Mouse (Mus musculus) heart, adult 2 months (tissue): ENCODE measurements around the gene 4931428F04Rik. TPM values are rescaled to one million over a fixed set of nuclear protein-coding genes. Genes with fewer than 3 reads are reported as not detected.
"Not testable (repeated sequence)": the region's sequence is repeated elsewhere in the genome, so short reads cannot be mapped to it uniquely, and the experiment has no call there.

ENCODE experiments used
- DNase-seq, 2 experiments: peaks; one replicate each; pipeline ENCODE4 v3.0.0; 2021
- H3K27ac ChIP-seq: fragments of 200-600 bp; 2 replicates; pipeline ENCODE4 v1.8.1; 2022
- H3K27me3 ChIP-seq: fragments of 200-500 bp; 2 replicates; pipeline ENCODE4 v1.6.1; 2012; ENCODE audit warnings: mild to moderate bottlenecking, low read length, inconsistent platforms, mixed read lengths; ENCODE audit not compliant: control insufficient read depth, insufficient read depth
- H3K36me3 ChIP-seq: fragments of 200-500 bp; 2 replicates; pipeline ENCODE4 v1.6.1; 2012; ENCODE audit warnings: low read length, inconsistent platforms; ENCODE audit not compliant: control insufficient read depth, insufficient read depth
- H3K4me1 ChIP-seq: fragments of 200-500 bp; 2 replicates; pipeline ENCODE4 v1.6.1; 2011; ENCODE audit warnings: low read length; ENCODE audit not compliant: control insufficient read depth, insufficient read depth
- H3K4me3 ChIP-seq: fragments of 200-600 bp; 2 replicates; pipeline ENCODE4 v1.8.1; 2022
- H3K79me2 ChIP-seq: fragments of 200-500 bp; replicated peaks from 2 replicates; pipeline ENCODE4 v1.6.1; 2012; ENCODE audit warnings: mild to moderate bottlenecking, inconsistent platforms, low read length, moderate library complexity, mixed read lengths; ENCODE audit not compliant: control insufficient read depth, insufficient read depth
- H3K9ac ChIP-seq: fragments of 200-500 bp; 2 replicates; pipeline ENCODE4 v1.6.1; 2012; ENCODE audit warnings: low read depth, mild to moderate bottlenecking, control low read depth, inconsistent platforms, low read length, mixed read lengths
- CTCF ChIP-seq: fragments of 200-600 bp; IDR thresholded peaks from 2 replicates; pipeline ENCODE4 v1.8.1; 2022; ENCODE audit warnings: antibody characterized with exemption, mild to moderate bottlenecking, moderate library complexity
- EP300 ChIP-seq: fragments of 200-500 bp; IDR thresholded peaks from 2 replicates; pipeline ENCODE4 v1.6.1; 2011; ENCODE audit warnings: low read depth, low read length, control low read depth; ENCODE audit not compliant: insufficient read depth
- POLR2A ChIP-seq: fragments of 200-500 bp; IDR thresholded peaks from 2 replicates; pipeline ENCODE4 v1.6.1; 2011; ENCODE audit warnings: mild to moderate bottlenecking, low read depth, low read length, control low read depth; ENCODE audit not compliant: insufficient read depth
- WGBS: fragments of 180-500 bp; shearing (Covaris S2); methylation state at CpG from one replicate; pipeline ENCODE4 v1.1.7; 2018; 5-methylcytosine and 5-hydroxymethylcytosine counted together
- intact Hi-C: fragments of 180-260 bp; cut with DNase I; formaldehyde crosslinking; loops from one replicate; pipeline ENCODE4 v1.15.1; 2025
- microRNA-seq, 2 experiments: library from miRNA; unstranded; fragments of <30 nt; microRNA quantifications; one replicate each; pipeline ENCODE4 v1.2.0; 2021
- polyA plus RNA-seq: library from polyadenylated mRNA; depleted of rRNA; stranded (reverse); fragments of >200 nt; gene quantifications from 2 replicates; pipeline ENCODE4 v1.2.3, GENCODE M21; 2012; rRNA removed
- total RNA-seq, 2 experiments: library from RNA; stranded (reverse); gene quantifications; 2 replicates each; pipeline ENCODE4 v1.2.3; 2021

Gene 4931428F04Rik
- total and polyA plus RNA-seq, 3 experiments: 1.1 to 2.1 (median 1.2) TPM

DNA sequence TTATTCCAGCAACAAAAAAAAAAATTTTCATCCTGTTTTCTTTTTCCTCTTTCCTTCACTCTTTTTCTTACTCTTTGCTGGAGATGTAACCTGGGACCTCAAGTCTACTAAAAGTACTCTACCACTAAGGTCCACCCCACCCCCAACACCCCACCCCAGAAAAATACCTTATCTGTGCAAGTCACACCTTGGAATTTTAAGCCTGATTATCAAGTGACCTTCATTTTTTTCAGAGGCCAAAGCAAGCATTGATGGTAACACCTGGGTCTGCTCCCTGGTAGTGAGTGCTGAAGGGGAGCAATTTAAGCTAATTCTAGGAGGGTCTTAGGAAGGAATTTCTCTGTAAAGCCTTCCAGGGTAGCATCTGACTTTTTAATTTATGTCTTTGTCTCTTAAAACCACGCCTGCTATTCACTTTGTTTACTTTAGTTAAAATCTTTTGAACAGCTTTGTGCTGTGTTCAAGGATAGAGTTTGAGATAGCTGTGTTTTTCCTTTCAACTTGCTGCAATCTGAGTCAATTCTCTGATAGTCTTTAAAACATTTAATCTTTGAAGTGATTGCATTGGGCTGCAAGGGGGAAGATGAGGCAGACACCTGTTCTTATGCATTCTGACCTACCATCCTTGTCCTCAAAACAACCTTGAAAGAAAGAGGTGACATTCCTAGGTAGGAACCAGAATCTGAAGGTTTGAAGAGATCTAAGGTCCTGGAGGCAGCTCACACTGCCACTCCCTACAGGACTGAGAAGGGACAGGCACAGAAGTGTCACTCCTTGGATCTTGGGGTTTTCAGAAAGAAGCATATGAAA, 56.3 kb downstream of the 4931428F04Rik start:
- WGBS: 73% methylated on average over 1 of the region's 1 CpGs
- Histone ChIP-seq H3K4me1 (no peaks in the 10 kb centered on the region; the same call in none of the 2 replicates), H3K79me2 (0 out of 2 replicates have a peak, but pooled peaks cover 1% of the 10 kb centered on the region), H3K27me3 (no peaks in the 10 kb centered on the region), H3K9ac (no peak overlapping the region), H3K27ac (no peak overlapping the region; the same call in 1 of the 2 replicates), H3K4me3 (no peak overlapping the region), H3K36me3 (peaks cover 8% of the 10 kb centered on the region)
- intact Hi-C loops: no loop called here
- no peak for TF ChIP-seq POLR2A
- no peak for TF ChIP-seq EP300
- no peak for TF ChIP-seq CTCF
- DNase-seq: no peak

DNA sequence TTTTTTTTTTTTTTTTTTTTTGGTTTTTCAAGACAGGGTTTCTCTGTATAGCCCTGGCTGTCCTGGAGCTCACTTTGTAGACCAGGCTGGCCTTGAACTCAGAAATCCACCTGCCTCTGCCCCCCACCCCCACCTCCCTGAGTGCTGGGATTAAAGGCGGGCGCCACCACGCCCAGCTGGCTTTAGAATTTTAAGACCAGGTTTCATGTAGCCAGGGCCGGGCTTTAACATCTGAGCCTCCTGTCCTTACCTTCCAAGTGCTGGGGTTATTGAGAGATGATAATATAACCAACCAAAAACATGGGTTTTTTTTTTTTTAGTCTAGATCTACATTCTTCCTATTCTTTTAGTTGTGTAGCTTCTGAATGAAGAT, 57.4 kb downstream of the 4931428F04Rik start:
- H3K4me1 ChIP-seq, H3K79me2 ChIP-seq, DNase-seq, intact Hi-C loops, H3K27me3 ChIP-seq, H3K4me3 ChIP-seq, H3K27ac ChIP-seq, H3K36me3 ChIP-seq, H3K9ac ChIP-seq: not testable (repeated sequence)
- 96% methylated on average over 4 of the region's 4 CpGs for WGBS

DNA sequence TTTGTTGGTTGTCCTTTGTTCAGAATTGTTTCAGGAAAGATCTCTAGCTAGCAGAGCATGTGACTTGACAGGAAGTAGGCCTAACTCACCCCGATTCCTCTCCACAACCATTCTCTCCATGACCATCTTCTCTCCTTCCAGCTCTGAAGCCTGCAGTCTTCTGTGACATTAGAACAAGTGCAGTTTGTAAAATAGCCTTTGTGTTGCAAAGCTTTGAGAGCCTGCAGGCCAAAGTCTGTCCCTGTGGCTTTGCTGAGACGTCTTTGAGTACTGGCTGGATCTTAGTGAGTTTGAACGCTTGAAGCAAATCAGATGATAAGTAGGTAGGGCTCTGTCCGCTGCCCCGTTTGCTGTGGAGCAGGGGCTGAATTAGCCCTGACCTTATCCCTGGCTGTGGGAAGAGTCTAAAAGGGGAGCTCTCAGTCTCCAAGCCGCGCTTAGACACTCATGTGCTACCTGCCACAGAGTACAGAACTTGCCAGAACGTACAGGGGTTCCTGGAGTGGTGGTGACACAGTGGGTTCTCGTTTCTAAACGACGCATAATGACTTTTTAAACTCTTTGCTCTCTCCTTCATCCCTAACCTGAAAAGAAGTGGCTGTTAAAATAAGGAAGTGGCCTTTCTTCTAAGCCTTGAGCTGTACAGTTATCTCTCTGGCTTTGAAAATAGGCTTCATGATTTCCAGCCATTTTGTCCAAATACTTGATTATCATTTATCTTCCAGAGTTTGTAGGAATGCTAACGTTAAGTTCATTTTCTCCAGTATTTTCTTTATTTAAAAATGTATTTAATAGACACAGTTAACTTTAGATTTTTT, 58.0 kb downstream of the 4931428F04Rik start:
- H3K4me1 ChIP-seq: no peaks in the 10 kb centered on the region; the same call in none of the 2 replicates
- no peak overlapping the region for H3K27ac ChIP-seq
- H3K79me2 ChIP-seq: 0 out of 2 replicates have a peak, but pooled peaks cover 1% of the 10 kb centered on the region
- peaks cover 8% of the 10 kb centered on the region for H3K36me3 ChIP-seq
- no peak overlapping the region for H3K9ac ChIP-seq
- no peak for DNase-seq
- no peak overlapping the region for H3K4me3 ChIP-seq
- TF ChIP-seq CTCF: no peak
- no peak for TF ChIP-seq POLR2A
- no peak for TF ChIP-seq EP300
- no peaks in the 10 kb centered on the region for H3K27me3 ChIP-seq
- intact Hi-C loops: no loop called here
- 71% methylated on average over 12 of the region's 12 CpGs for WGBS

Small RNA genes within 50 kb of the gene (microRNA-seq; reads per million reads assigned to microRNA genes)
- gene Gm27320 (0 reads per million in 2 experiments), gene Mir328 (2,286 to 2,907 reads per million in 2 experiments)

Other genes with a start within 250 kb of the 4931428F04Rik start
- gene Ces3a, start 241.3 kb downstream of the 4931428F04Rik start, total RNA-seq: not detected
- 0.26 TPM in 1 of 2 replicates, not detected in the other for gene Ces3a, start 241.3 kb downstream of the 4931428F04Rik start, polyA plus RNA-seq
- gene Ces3b, start 206.1 kb downstream of the 4931428F04Rik start, total RNA-seq: not detected
- 0.32 TPM in 1 of 2 replicates, not detected in the other for gene Ces3b, start 206.1 kb downstream of the 4931428F04Rik start, polyA plus RNA-seq
- gene Ces4a, start 158.1 kb downstream of the 4931428F04Rik start, total RNA-seq: not detected
- not detected in 2 replicates for gene Ces4a, start 158.1 kb downstream of the 4931428F04Rik start, polyA plus RNA-seq
- gene Cbfb, start 119.2 kb downstream of the 4931428F04Rik start, total RNA-seq: 10 to 100 TPM; 23.1 to 23.8 TPM
- 6.4 and 11.0 TPM in 2 replicates for gene Cbfb, start 119.2 kb downstream of the 4931428F04Rik start, polyA plus RNA-seq
- gene D230025D16Rik, start 64.7 kb downstream of the 4931428F04Rik start, total RNA-seq: 10 to 100 TPM; 19.2 to 20.3 TPM
- 16.5 and 23.7 TPM in 2 replicates for gene D230025D16Rik, start 64.7 kb downstream of the 4931428F04Rik start, polyA plus RNA-seq
- gene B3gnt9, start 34.7 kb downstream of the 4931428F04Rik start, total RNA-seq: 1 to 10 TPM; 3.5 to 5.2 TPM
- 7.1 and 8.5 TPM in 2 replicates for gene B3gnt9, start 34.7 kb downstream of the 4931428F04Rik start, polyA plus RNA-seq
- gene Tradd, start 25.3 kb downstream of the 4931428F04Rik start, total RNA-seq: 1 to 10 TPM; 3.9 to 4.9 TPM
- gene Tradd, start 25.3 kb downstream of the 4931428F04Rik start, polyA plus RNA-seq: 4.3 and 4.6 TPM in 2 replicates
- 1 to 10 TPM; 1.8 to 2.5 TPM for gene Fbxl8, start 25.2 kb downstream of the 4931428F04Rik start, total RNA-seq
- gene Fbxl8, start 25.2 kb downstream of the 4931428F04Rik start, polyA plus RNA-seq: 3.6 and 4.1 TPM in 2 replicates
- 1 to 10 TPM; 2.7 to 3.9 TPM for gene Hsf4, start 20.1 kb downstream of the 4931428F04Rik start, total RNA-seq
- 4.3 and 5.4 TPM in 2 replicates for gene Hsf4, start 20.1 kb downstream of the 4931428F04Rik start, polyA plus RNA-seq
- 10 to 100 TPM; 19.7 to 23.0 TPM for gene Nol3, start 13.7 kb downstream of the 4931428F04Rik start, total RNA-seq
- gene Nol3, start 13.7 kb downstream of the 4931428F04Rik start, polyA plus RNA-seq: 17.3 and 19.1 TPM in 2 replicates
- gene Exoc3l, start 6.2 kb upstream of the 4931428F04Rik start, total RNA-seq: 1 to 10 TPM; 3.9 to 4.7 TPM
- gene Exoc3l, start 6.2 kb upstream of the 4931428F04Rik start, polyA plus RNA-seq: 10.5 and 11.8 TPM in 2 replicates
- 10 to 100 TPM; 21.1 to 21.5 TPM for gene E2f4, start 7.8 kb upstream of the 4931428F04Rik start, total RNA-seq
- gene E2f4, start 7.8 kb upstream of the 4931428F04Rik start, polyA plus RNA-seq: 61.8 and 62.8 TPM in 2 replicates
- gene Elmo3, start 15.7 kb upstream of the 4931428F04Rik start, total RNA-seq: under 1 TPM; 0.70 to 0.73 TPM
- gene Elmo3, start 15.7 kb upstream of the 4931428F04Rik start, polyA plus RNA-seq: 2.8 and 3.5 TPM in 2 replicates
- gene Lrrc29, start 36.4 kb upstream of the 4931428F04Rik start, total RNA-seq: 1 to 10 TPM in 1 of 2 experiments, under 1 TPM in 1; 0.93 to 1.1 TPM
- gene Lrrc29, start 36.4 kb upstream of the 4931428F04Rik start, polyA plus RNA-seq: 1.6 and 2.2 TPM in 2 replicates
- 10 to 100 TPM; 24.1 to 26.6 TPM for gene Tmem208, start 36.5 kb upstream of the 4931428F04Rik start, total RNA-seq
- gene Tmem208, start 36.5 kb upstream of the 4931428F04Rik start, polyA plus RNA-seq: 43.6 and 51.9 TPM in 2 replicates
- 1 to 10 TPM; 4.4 to 6.9 TPM for gene Fhod1, start 58.1 kb upstream of the 4931428F04Rik start, total RNA-seq
- 14.2 and 17.3 TPM in 2 replicates for gene Fhod1, start 58.1 kb upstream of the 4931428F04Rik start, polyA plus RNA-seq
- gene Slc9a5, start 59.0 kb upstream of the 4931428F04Rik start, total RNA-seq: under 1 TPM; 0.36 to 0.37 TPM
- gene Slc9a5, start 59.0 kb upstream of the 4931428F04Rik start, polyA plus RNA-seq: 1.7 and 2.1 TPM in 2 replicates
- gene Plekhg4, start 83.4 kb upstream of the 4931428F04Rik start, total RNA-seq: under 1 TPM in 1 of 2 experiments, not detected in 1; 0.10 TPM
- gene Plekhg4, start 83.4 kb upstream of the 4931428F04Rik start, polyA plus RNA-seq: 0.20 and 0.29 TPM in 2 replicates
- under 1 TPM; 0.13 to 0.25 TPM for gene Kctd19, start 123.6 kb upstream of the 4931428F04Rik start, total RNA-seq
- gene Kctd19, start 123.6 kb upstream of the 4931428F04Rik start, polyA plus RNA-seq: 0.08 and 0.15 TPM in 2 replicates
- under 1 TPM; 0.45 to 0.47 TPM for gene Lrrc36, start 123.7 kb upstream of the 4931428F04Rik start, total RNA-seq
- 0.67 and 0.94 TPM in 2 replicates for gene Lrrc36, start 123.7 kb upstream of the 4931428F04Rik start, polyA plus RNA-seq
- gene Tppp3, start 181.7 kb upstream of the 4931428F04Rik start, total RNA-seq: 10 to 100 TPM; 35.0 to 48.8 TPM
- gene Tppp3, start 181.7 kb upstream of the 4931428F04Rik start, polyA plus RNA-seq: 73.7 and 89.2 TPM in 2 replicates
- 10 to 100 TPM; 13.0 to 13.3 TPM for gene Zdhhc1, start 207.0 kb upstream of the 4931428F04Rik start, total RNA-seq
- 37.5 and 40.5 TPM in 2 replicates for gene Zdhhc1, start 207.0 kb upstream of the 4931428F04Rik start, polyA plus RNA-seq
- under 1 TPM in 1 of 2 experiments, not detected in 1; 0.23 TPM for gene Hsd11b2, start 228.9 kb upstream of the 4931428F04Rik start, total RNA-seq
- 0.08 and 0.32 TPM in 2 replicates for gene Hsd11b2, start 228.9 kb upstream of the 4931428F04Rik start, polyA plus RNA-seq